In the genomic region with DNA sequence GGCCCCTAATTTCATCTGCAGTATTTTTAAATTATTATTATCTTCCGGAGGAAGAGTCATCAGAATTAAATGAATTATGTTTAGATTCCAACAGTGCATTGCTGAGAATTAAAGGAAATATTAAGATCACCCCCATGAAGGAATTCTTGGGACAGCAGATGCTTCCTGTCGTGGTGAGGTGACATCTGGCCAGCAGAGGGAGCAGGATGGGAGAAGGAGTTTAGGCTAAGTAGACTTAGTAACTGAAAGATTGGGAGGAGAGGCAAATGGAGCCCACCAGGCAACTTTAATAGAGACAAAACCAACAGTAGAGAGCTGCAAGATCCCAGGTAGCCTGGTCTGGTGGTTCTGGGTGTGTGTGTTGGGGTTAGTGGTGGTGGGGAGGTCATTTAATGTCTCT, we compare ENCODE assay signal across 8 mouse cellular contexts.
DNase-seq lines count a peak whose midpoint lies in the region; ATAC-seq lines count a peak whose summit lies in the region.

No protein-coding gene starts in this region.

- DNase-seq in cerebellum, adult 11 months = peak; percentile 2
- peak; percentile 20 for DNase-seq in layer of hippocampus, adult 11-12 months (ENCODE audit: low spot score)
- DNase-seq in layer of hippocampus, postnatal 14 days (ENCODE audit: low spot score in 2 of 2) = no peak
- DNase-seq in NIH3T3 (ENCODE audit: low read depth) = peak; percentile 53
- DNase-seq in gastrocnemius, postnatal 14 days = peak; percentile 15
- DNase-seq in lung, postnatal 4 days = peak; percentile 27 to 37
- DNase-seq in thymus, postnatal 25 days = no peak

- no peak for ATAC-seq in cerebellum, adult (ENCODE audit: insufficient number of reproducible peaks, low FRiP score, low TSS enrichment)

- intact Hi-C loops in gastrocnemius, postnatal 14 days (cut with DNase I; ENCODE audit: low total_unique reads) = no loop called here

Comparison
In these comparisons a context has a peak if more than half of its experiments do, and no peak if none do; other contexts are left out.
1. DNase-seq: peak in cerebellum, adult 11 months (single experiment), layer of hippocampus, adult 11-12 months (single experiment), NIH3T3 (single experiment), gastrocnemius, postnatal 14 days (single experiment) and lung, postnatal 4 days (2 of 2); none in layer of hippocampus, postnatal 14 days (0 of 2) and thymus, postnatal 25 days (single experiment).